Mouse (Mus musculus): ENCODE results near the gene Ptma. TPM values are rescaled to one million over a fixed set of nuclear protein-coding genes. Genes with fewer than 3 reads are reported as not detected.
"Not testable (repeated sequence)": the region's sequence is repeated elsewhere in the genome, so short reads cannot be mapped to it uniquely, and the experiment has no call there.

Gene Ptma
- total RNA-seq, 2 experiments from 2014 or later = 508 to 527 TPM

- DNase-seq (ENCODE audit: extremely low spot score in 1 of 2, low spot score in 1 of 2) = no peak
These were observed 7.0 kb downstream of the Ptma start for GRCm38 (mm10) chr1:86533411-86534130.

DNA sequence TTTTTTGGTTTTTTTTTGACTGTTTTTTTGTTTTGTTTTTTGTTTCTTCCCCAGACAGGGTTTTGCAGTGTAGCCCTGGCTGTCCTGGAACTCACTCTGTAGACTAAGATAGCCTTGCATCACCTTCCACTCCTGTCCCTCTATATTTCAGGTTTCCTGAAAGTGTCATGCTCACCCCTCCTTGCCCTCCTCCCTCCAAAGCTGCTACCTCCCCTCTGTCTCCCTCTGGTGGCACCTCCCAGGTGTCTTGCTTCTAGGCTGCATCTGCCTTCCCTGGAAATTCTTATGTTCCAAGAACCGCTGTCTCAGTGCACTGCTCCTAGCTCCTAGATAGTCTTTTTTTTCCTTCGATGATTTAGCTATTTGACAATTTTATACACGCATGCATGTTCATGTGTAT is 11.9 kb downstream of the Ptma start:
- no peak for DNase-seq (ENCODE audit: extremely low spot score in 1 of 2, low spot score in 1 of 2)

DNA sequence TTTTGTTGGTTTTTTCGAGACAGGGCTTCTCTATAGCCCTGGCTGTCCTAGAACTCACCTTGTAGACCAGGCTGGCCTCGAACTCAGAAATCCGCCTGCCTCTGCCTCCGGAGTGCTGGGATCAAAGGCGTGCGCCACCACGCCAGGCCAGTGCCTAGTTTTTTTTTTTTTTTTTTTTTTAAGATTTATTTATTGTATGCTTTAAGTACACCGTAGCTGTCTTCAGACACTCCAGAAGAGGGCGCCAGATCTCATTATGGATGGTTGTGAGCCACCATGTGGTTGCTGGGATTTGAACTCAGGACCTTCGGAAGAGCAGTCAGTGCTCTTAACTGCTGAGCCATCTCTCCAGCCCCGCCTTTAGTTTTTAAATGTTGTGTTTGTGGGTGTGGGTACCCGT is 13.1 kb downstream of the Ptma start:
- not testable (repeated sequence) for DNase-seq (ENCODE audit: extremely low spot score in 1 of 2, low spot score in 1 of 2)

DNA sequence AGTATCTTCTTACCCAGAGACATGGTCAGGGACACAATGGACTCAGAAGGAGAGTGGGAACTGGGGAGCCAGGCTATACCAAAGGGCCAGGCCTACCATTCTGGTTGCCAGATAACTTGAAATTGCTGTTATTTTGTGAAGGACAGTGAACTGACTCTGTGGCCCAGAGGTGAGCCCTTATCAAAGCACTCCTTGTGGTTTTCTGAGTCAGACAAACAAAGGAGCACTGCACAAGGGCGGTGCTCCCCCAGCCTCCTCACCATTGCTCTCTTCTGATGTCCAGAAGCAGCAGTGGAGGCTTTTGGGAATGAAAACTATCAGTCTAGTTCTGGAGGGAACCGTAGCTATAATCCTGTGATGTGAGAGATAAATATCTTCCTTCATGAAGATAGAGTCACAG is 16.1 kb downstream of the Ptma start:
- DNase-seq (ENCODE audit: extremely low spot score in 1 of 2, low spot score in 1 of 2) = no peak

GRCm38 (mm10) chr1:86546797-86547196 is 20.3 kb downstream of the Ptma start:
- no peak for DNase-seq (ENCODE audit: extremely low spot score in 1 of 2, low spot score in 1 of 2)

DNA sequence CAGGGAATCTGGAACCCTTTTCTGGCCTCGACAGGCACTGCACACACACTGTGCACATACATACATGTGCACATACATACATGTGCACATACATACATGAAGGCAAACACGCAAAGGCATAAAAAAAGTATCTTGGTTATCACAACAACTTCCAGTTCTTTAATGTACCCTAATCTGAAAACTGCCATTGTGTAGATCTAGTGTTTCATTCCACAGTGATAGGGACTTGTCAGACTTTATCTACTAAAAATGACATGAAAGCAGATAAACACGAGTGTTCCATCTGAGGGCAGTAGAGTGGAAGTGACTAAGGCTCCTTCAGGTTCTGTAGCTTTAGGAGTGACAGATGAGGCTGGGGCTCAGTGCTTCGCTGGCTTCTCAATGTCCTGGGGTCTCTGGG is 24.8 kb downstream of the Ptma start:
- no peak for DNase-seq (ENCODE audit: extremely low spot score in 1 of 2, low spot score in 1 of 2)

GRCm38 (mm10) chr1:86551877-86552276 is 25.4 kb downstream of the Ptma start:
- no peak for DNase-seq (ENCODE audit: extremely low spot score in 1 of 2, low spot score in 1 of 2)

DNA sequence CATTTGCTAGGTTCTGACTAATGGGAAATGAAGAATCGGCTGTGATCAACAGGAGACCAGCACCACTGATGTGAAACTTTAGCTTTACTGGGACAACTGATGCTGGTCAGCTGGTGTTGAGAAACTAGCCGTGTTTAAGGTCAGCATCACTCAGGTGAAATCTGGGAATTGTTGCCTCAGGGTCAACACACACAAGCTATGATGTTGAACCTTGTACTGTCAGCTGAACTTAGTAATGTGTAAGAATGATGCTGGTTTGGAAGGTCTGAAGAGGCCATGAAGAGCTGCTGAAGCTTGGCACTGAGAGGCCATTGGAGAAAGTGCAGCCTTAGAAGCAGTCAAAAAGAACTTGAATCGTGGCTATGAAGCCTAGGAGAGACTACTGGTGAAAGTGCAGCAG is 29.1 kb downstream of the Ptma start:
- no peak for DNase-seq (ENCODE audit: extremely low spot score in 1 of 2, low spot score in 1 of 2)

DNA sequence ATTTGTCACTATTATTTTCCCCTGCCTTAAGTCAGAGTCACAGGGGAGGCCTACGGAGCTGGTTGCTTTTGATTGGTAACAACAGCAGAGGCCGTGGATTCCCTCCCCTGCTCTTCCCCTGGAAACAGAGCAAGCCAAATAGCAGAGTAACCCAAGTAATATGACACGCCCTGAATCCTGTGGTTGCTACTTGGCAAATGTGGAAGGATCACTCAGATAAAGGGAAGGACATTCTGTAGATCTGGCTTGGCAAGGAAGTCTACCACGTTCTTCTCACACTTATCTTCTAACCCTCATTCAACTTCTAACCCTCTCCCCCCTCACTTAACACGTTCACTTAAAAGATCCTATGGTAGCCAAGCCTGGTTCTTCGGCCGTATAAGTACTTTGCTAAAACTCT is 31.3 kb downstream of the Ptma start:
- DNase-seq (ENCODE audit: extremely low spot score in 1 of 2, low spot score in 1 of 2) = no peak

GRCm38 (mm10) chr1:86559232-86559631 is 32.7 kb downstream of the Ptma start:
- DNase-seq (ENCODE audit: extremely low spot score in 1 of 2, low spot score in 1 of 2) = no peak

DNA sequence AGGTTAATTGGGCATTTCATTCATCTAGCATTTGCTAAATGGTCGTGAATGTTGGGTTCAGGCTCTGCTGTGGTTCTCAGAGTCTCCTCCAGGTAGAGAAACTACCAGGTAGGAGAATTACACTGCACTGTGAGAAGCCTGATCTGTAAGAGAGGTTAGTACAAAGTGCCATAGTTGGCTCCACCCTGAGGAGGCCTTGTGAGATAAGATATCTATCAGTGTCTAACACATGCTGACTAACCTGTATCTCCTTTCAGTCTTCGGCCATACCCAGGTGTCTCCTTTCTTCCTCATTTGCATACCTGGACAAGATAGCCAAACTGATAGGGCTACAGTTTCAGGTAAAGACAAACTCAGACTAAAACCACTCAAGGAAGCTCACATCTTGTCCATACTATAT is 36.1 kb downstream of the Ptma start:
- no peak for DNase-seq (ENCODE audit: extremely low spot score in 1 of 2, low spot score in 1 of 2)

DNA sequence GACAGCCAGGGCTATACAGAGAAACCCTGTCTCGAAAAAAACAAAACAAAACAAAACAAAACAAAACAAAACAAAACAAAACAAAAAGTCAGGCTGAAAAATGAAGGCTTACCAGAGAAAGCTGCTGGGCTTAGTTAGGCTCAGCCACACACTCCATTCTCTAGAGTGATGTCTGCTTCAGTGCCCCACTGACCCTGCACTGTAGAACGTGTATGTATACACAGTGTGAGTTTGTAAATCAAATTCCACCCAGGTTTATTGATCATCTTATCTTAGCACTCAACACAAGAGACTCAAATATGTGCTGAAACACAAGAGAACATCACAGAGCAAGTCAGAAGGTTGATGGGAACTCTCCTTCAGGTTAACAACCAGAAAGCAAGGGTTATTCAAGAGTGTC is 41.9 kb downstream of the Ptma start:
- DNase-seq (ENCODE audit: extremely low spot score in 1 of 2, low spot score in 1 of 2) = no peak

DNA sequence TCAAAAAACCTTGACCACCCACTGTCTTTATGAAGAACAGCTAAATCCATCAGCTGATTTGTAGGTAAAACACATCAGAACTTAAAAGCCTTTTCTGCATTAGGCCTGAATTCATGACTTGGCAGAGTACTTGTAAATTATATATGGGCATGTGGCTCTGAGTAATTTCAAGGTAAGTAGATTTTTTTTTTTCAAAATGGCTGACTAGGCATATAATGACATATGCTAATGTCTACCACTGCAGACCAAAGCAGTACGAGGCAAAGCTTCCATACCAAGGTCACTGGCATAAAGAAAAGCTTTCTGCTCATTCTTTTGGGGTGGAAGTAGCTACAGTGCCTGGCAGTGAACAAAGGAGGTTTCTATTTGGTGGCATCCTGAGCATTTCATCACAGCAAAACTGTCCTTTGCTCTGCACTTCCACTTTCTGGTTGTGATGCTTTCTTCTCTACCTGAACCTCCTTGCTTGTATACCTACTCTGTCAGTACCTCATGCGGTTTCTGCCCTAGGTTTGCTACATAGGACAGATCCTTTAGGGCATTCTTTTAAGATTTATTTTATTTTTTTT is 42.9 kb downstream of the Ptma start:
- no peak for DNase-seq (ENCODE audit: extremely low spot score in 1 of 2, low spot score in 1 of 2)

- DNase-seq (ENCODE audit: extremely low spot score in 1 of 2, low spot score in 1 of 2) = no peak
These were observed 44.9 kb downstream of the Ptma start for GRCm38 (mm10) chr1:86571381-86571780.

GRCm38 (mm10) chr1:86571941-86572340 is 45.4 kb downstream of the Ptma start:
- no peak for DNase-seq (ENCODE audit: extremely low spot score in 1 of 2, low spot score in 1 of 2)

Other genes with a start within 250 kb of the Ptma start
- 1 to 10 TPM; 1.5 to 1.6 TPM for gene B3gnt7, start 223.9 kb upstream of the Ptma start, total RNA-seq (2021)
- 100 to 1,000 TPM; 126 to 148 TPM for gene Ncl, start 167.3 kb upstream of the Ptma start, total RNA-seq (2021)
- not detected for gene Nmur1, start 100.5 kb upstream of the Ptma start, total RNA-seq (2021)
- gene Tex44, start 100.4 kb upstream of the Ptma start, total RNA-seq (2021) = not detected
- gene Pde6d, start 55.9 kb downstream of the Ptma start, total RNA-seq (2021) = 10 to 100 TPM; 55.4 to 61.0 TPM
- gene Cops7b, start 56.2 kb downstream of the Ptma start, total RNA-seq (2021) = 10 to 100 TPM; 21.6 to 25.0 TPM
- gene Nppc, start 143.8 kb downstream of the Ptma start, total RNA-seq (2021) = 1 to 10 TPM; 5.7 to 9.5 TPM
- 10 to 100 TPM; 24.0 to 27.1 TPM for gene Dis3l2, start 177.1 kb downstream of the Ptma start, total RNA-seq (2021)